Mouse (Mus musculus) small intestine, adult 2 months (tissue): ENCODE measurements around the gene Ccin. TPM values are rescaled to one million over a fixed set of nuclear protein-coding genes. Genes with fewer than 3 reads are reported as not detected.

Experiments used
- H3K27ac ChIP-seq: fragments of 200-500 bp; 2 replicates; pipeline ENCODE4 v1.5.1; 2012; ENCODE audit warnings: low read depth, low read length, control low read depth, inconsistent platforms; ENCODE audit not compliant: insufficient read depth
- H3K27me3 ChIP-seq: fragments of 200-500 bp; 2 replicates; pipeline ENCODE4 v1.6.1; 2012; ENCODE audit warnings: mild to moderate bottlenecking, moderate library complexity, low read length, inconsistent platforms; ENCODE audit not compliant: control insufficient read depth, insufficient read depth
- H3K36me3 ChIP-seq: fragments of 200-500 bp; 2 replicates; pipeline ENCODE4 v1.6.1; 2012; ENCODE audit warnings: mild to moderate bottlenecking, low read length, control low read depth, inconsistent platforms; ENCODE audit not compliant: control insufficient read depth, insufficient read depth
- H3K4me1 ChIP-seq: fragments of 200-500 bp; 2 replicates; pipeline ENCODE4 v1.6.1; 2012; ENCODE audit warnings: low read length, inconsistent platforms, mixed read lengths; ENCODE audit not compliant: control insufficient read depth, insufficient read depth, insufficient read length
- H3K4me3 ChIP-seq: fragments of 200-500 bp; 2 replicates; pipeline ENCODE4 v1.5.1; 2012; ENCODE audit warnings: low read depth, mild to moderate bottlenecking, control low read depth, inconsistent platforms, low read length, moderate library complexity
- CTCF ChIP-seq: fragments of 200-500 bp; IDR thresholded peaks from 2 replicates; pipeline ENCODE4 v1.5.1; 2012; ENCODE audit warnings: low read depth, mild to moderate bottlenecking, control low read depth, inconsistent platforms, low read length, moderate library complexity, mixed read lengths; ENCODE audit not compliant: insufficient replicate concordance, insufficient read length; ENCODE audit errors: extremely low read depth
- POLR2A ChIP-seq: fragments of 200-500 bp; IDR thresholded peaks from 2 replicates; pipeline ENCODE4 v1.6.1; 2012; ENCODE audit warnings: low read depth, mild to moderate bottlenecking, control low read depth, inconsistent platforms, low read length, moderate library complexity
- WGBS: fragments of 180-500 bp; shearing (Covaris S2); methylation state at CpG from one replicate; pipeline ENCODE4 v1.1.7; 2018; 5-methylcytosine and 5-hydroxymethylcytosine counted together
- polyA plus RNA-seq: library from polyadenylated mRNA; depleted of rRNA; stranded (reverse); fragments of >200 nt; gene quantifications from 2 replicates; pipeline ENCODE4 v1.2.3, GENCODE M21; 2012

Gene Ccin
- polyA plus RNA-seq, 1 experiment, result not detected

DNA sequence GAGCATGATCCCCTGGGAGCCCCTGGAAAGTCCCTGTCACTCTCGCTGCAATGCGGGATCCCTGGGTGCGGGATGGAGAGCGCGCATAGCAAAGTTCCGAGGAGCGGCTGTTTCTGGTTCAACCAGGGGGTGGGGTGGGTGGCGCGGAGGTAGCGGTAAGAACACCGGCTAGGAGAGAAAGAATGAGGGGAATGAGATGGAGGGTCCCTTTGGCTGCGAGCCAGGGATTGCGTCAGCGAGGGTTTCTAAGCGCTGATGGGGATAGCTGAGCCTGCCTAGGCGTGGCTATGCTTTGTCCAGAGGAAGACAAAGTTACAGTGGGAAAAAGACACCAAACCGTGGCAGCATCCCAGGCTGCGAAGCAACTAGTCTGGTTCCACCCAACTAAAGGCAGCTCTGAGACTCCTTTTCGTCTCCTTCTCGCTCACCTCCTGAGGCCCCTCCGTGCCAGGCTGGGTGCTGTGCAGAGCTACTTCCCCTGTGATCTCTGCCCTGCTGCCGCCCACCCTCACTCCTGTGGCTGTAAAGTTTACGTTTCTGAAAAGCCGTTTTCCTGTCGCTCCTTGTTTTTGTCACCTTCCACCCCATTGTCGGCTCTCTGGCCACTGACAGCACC lies 25.3 kb upstream of the Ccin start:
- peaks cover 44% of the 10 kb centered on the region for H3K4me1 ChIP-seq
- no peak for TF ChIP-seq CTCF
- TF ChIP-seq POLR2A, result no peak
- under 1% methylated on average over 26 of the region's 26 CpGs for WGBS
- H3K4me3 ChIP-seq, result peak overlapping the region; percentile 82
- no peaks in the 10 kb centered on the region for H3K36me3 ChIP-seq
- no peaks in the 10 kb centered on the region for H3K27me3 ChIP-seq
- H3K27ac ChIP-seq, result 0 out of 2 replicates have a peak overlapping the region, but pooled peaks have one; percentile 17

GRCm38 (mm10) chr4:43959523-43960179 lies 23.6 kb upstream of the Ccin start:
- peak overlapping the region; percentile 21 for H3K4me3 ChIP-seq
- H3K27me3 ChIP-seq, result no peaks in the 10 kb centered on the region
- H3K36me3 ChIP-seq, result no peaks in the 10 kb centered on the region
- no peak for TF ChIP-seq CTCF
- TF ChIP-seq POLR2A, result no peak
- H3K4me1 ChIP-seq, result peaks cover 45% of the 10 kb centered on the region
- WGBS, result 12% methylated on average over 9 of the region's 9 CpGs
- H3K27ac ChIP-seq, result peak overlapping the region; percentile 87

GRCm38 (mm10) chr4:43960207-43960606 lies 23.1 kb upstream of the Ccin start:
- H3K27ac ChIP-seq, result peak overlapping the region; percentile 87
- H3K4me3 ChIP-seq, result peak overlapping the region; percentile 45
- TF ChIP-seq POLR2A, result no peak
- TF ChIP-seq CTCF, result no peak
- H3K4me1 ChIP-seq, result peaks cover 45% of the 10 kb centered on the region
- WGBS, result 21% methylated on average over 6 of the region's 6 CpGs
- H3K27me3 ChIP-seq, result no peaks in the 10 kb centered on the region
- H3K36me3 ChIP-seq, result no peaks in the 10 kb centered on the region

DNA sequence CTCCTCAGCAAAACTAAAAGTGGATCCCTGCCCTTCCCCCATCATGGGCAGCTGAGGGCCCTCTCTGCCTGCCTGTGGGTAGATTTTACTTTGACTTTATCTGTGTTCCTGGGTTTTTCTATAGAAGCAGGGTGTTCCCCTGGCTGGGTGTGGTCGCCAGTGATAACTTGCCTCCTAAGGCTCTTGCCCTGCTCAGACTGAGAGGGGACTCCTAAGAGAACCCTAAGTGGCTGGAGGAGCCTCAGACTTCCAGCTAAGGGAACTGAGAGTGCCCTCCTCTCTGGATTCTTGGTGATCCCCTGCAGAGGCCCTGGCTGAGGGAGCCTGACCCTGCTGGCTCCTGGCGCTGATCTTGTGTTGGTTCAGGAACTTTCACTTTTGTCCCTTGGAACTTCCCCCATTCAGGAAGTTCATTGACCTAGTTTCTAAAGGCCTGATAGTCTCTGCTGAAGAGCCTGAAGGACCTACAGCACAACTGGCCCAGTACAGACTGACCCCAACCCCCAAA lies 18.9 kb upstream of the Ccin start:
- peaks cover 41% of the 10 kb centered on the region for H3K4me1 ChIP-seq
- H3K4me3 ChIP-seq, result no peak overlapping the region
- H3K27me3 ChIP-seq, result no peaks in the 10 kb centered on the region
- peak overlapping the region; percentile 78 for H3K27ac ChIP-seq
- 15% methylated on average over 2 of the region's 2 CpGs for WGBS
- TF ChIP-seq CTCF (no peak), POLR2A (no peak)
- no peaks in the 10 kb centered on the region for H3K36me3 ChIP-seq

GRCm38 (mm10) chr4:43964951-43965684 lies 18.2 kb upstream of the Ccin start:
- TF ChIP-seq CTCF, result no peak
- no peak for TF ChIP-seq POLR2A

DNA sequence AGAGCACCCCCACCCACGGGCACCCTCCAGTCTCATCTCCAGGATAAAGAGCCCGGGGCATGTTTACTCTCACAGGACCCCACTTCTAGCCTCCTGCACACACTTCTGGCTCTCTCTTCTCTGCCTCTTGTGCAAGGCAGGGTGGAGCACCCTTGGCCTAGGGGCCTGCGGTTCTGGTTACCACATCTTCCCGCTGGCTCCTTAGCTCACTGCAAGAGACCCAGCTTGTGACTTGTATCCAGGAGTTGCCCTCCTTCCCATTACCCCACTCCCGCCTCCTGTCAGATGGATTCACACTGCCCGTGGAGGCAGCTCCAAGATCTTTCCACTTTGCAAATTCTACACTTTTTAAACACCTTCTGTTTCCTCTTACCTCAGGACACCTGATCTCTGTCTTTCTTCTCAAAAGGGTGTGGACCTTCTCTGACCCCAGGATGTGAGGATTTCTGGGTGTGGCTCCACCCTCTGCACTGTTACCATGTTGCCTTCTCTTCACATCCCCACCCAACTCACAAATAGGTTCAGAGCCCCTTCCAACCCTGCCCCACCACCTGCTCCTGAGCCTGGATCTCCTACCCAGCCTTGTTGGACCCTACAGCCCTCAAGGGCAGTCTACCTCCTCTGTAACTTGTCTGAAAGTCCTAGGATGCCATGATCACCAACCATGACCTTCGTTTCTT lies 17.3 kb upstream of the Ccin start:
- TF ChIP-seq POLR2A (no peak), CTCF (no peak)
- Histone ChIP-seq H3K27me3 (no peaks in the 10 kb centered on the region), H3K27ac (peak overlapping the region; percentile 39), H3K4me3 (no peak overlapping the region), H3K4me1 (peaks cover 31% of the 10 kb centered on the region), H3K36me3 (peaks cover under 1% of the 10 kb centered on the region; the same call in 1 of the 2 replicates)
- WGBS, result 69% methylated on average over 7 of the region's 7 CpGs

More at GRCm38 (mm10) chr4:43964951-43965684, 18.2 kb upstream of the Ccin start:
- H3K4me1 ChIP-seq, result peaks cover 35% of the 10 kb centered on the region
- H3K27ac ChIP-seq, result peak overlapping the region; percentile 39
- 31% methylated on average over 4 of the region's 4 CpGs for WGBS
- H3K4me3 ChIP-seq, result no peak overlapping the region
- H3K27me3 ChIP-seq, result no peaks in the 10 kb centered on the region
- H3K36me3 ChIP-seq, result no peaks in the 10 kb centered on the region
